Mouse (Mus musculus) heart, embryonic 12.5 days (tissue): Measurements from ENCODE around the gene Fam227b. TPM values are rescaled to one million over a fixed set of nuclear protein-coding genes. Genes with fewer than 3 reads are reported as not detected.

ENCODE experiments used
- ATAC-seq: fragments of 200-750 bp; cut with Nextera tagmentation; 2 replicates; pipeline ENCODE4 v1.8.0; 2017; ENCODE audit warnings: moderate TSS enrichment, moderate library complexity; ENCODE audit not compliant: insufficient number of reproducible peaks, low FRiP score
- H3K27ac ChIP-seq: fragments of 300-500 bp; sonication (generic); 2 replicates; pipeline ENCODE4 v1.5.1; 2016; ENCODE audit warnings: mild to moderate bottlenecking, moderate library complexity; ENCODE audit not compliant: poor library complexity, severe bottlenecking
- H3K27me3 ChIP-seq: fragments of 300-500 bp; sonication (generic); replicated peaks from 2 replicates; pipeline ENCODE4 v1.6.1; 2016; ENCODE audit warnings: mild to moderate bottlenecking, moderate library complexity
- H3K36me3 ChIP-seq: fragments of 300-500 bp; sonication (generic); 2 replicates; pipeline ENCODE4 v1.6.1; 2016; ENCODE audit warnings: mild to moderate bottlenecking, moderate library complexity
- H3K4me1 ChIP-seq: fragments of 300-500 bp; sonication (generic); replicated peaks from 2 replicates; pipeline ENCODE4 v1.6.1; 2016; ENCODE audit warnings: mild to moderate bottlenecking
- H3K4me2 ChIP-seq: fragments of 300-500 bp; sonication (generic); 2 replicates; pipeline ENCODE4 v1.6.1; 2016; ENCODE audit warnings: mild to moderate bottlenecking, moderate library complexity
- H3K4me3 ChIP-seq: fragments of 300-500 bp; sonication (generic); 2 replicates; pipeline ENCODE4 v1.5.1; 2016; ENCODE audit warnings: mild to moderate bottlenecking
- H3K9ac ChIP-seq: fragments of 300-500 bp; sonication (generic); 2 replicates; pipeline ENCODE4 v1.6.1; 2016; ENCODE audit warnings: mild to moderate bottlenecking, moderate library complexity
- H3K9me3 ChIP-seq: fragments of 300-500 bp; sonication (generic); replicated peaks from 2 replicates; pipeline ENCODE4 v1.6.1; 2016; ENCODE audit warnings: mild to moderate bottlenecking, moderate library complexity
- WGBS: fragments of 180-500 bp; shearing (Covaris S2); methylation state at CpG from one replicate; pipeline ENCODE4 v1.1.7; 2016; 5-methylcytosine and 5-hydroxymethylcytosine counted together
- polyA plus RNA-seq: library from polyadenylated mRNA; unstranded; fragments of >200 nt; fragmentation: Nextera tagmentation; extraction: Ambion mirVana; gene quantifications from 2 replicates; pipeline ENCODE4 v1.2.1, GENCODE M21; 2016

The Fam227b gene
- polyA plus RNA-seq, 1 experiment from 2014 or later = not detected

GRCm38 (mm10) chr2:126035013-126035770, 116.6 kb downstream of the Fam227b start:
- Histone ChIP-seq H3K27me3 (no peaks in the 10 kb centered on the region), H3K27ac (no peak overlapping the region), H3K4me1 (peaks cover 16% of the 10 kb centered on the region), H3K4me2 (0 out of 2 replicates have a peak overlapping the region, but pooled peaks have one; percentile 16), H3K9me3 (no peaks in the 10 kb centered on the region), H3K4me3 (no peak overlapping the region), H3K9ac (no peak overlapping the region), H3K36me3 (no peaks in the 10 kb centered on the region)
- ATAC-seq = no peak
- WGBS = 38% methylated on average over 15 of the region's 15 CpGs

- Histone ChIP-seq H3K27ac (no peak within 1 kb of the TSS), H3K9ac (no peak within 1 kb of the TSS), H3K4me3 (no peak within 1 kb of the TSS), H3K9me3 (no peaks in the 10 kb centered on the region), H3K36me3 (no peaks in the 10 kb centered on the region), H3K4me1 (peaks cover 11% of the 10 kb centered on the region), H3K27me3 (no peaks in the 10 kb centered on the region), H3K4me2 (no peak within 1 kb of the TSS)
- WGBS = 69% methylated on average over 15 of the region's 15 CpGs
- no peak for ATAC-seq
These were observed 117.3 kb downstream of the Fam227b start, which contains the start of gene Fgf7 for GRCm38 (mm10) chr2:126034379-126035005. TSS of gene Fgf7 (plus strand) at chr2:126034658.

DNA sequence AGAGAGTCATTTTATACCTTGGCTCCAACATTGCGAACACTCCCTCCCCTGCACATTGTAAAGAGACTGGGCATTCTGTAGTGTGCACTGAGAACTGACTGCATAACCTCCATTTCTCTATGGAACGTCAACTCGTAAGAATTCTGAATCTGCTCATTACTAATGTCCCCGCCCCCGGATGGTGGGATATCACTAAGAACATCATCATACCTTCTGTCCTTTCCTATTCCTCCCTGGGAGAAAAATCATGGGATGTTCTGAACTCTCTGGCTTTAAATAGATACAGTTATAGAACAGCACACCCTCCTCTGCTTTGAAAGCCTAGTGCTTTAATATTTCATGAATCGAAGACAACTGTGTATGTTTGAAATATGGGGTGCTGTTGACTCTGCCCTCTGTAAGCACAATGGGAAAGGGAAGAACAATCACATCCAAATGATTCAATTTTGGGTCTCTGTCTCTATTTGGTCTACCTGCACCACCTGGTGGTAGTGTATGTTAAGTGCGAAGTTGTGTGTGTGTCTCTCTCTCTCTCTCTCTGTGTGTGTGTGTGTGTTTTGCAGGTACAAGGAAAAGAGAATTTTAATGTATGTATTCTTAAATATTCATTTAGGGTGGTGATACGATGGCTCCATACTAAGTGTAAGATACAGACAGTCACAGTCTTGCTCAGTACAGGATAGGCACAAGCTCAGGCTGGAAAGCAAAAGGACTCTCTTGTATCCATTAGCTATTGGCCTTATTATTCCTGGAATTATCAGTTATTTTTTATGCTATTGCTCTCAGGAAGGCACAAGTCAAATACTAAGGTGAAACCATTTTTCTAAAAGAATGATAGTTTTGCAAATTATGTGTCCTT, 118.5 kb downstream of the Fam227b start:
- Histone ChIP-seq H3K4me2 (no peak overlapping the region), H3K9ac (no peak overlapping the region), H3K4me1 (peaks cover 8% of the 10 kb centered on the region; the same call in 1 of the 2 replicates), H3K27ac (no peak overlapping the region), H3K36me3 (no peaks in the 10 kb centered on the region), H3K9me3 (no peaks in the 10 kb centered on the region), H3K4me3 (no peak overlapping the region), H3K27me3 (no peaks in the 10 kb centered on the region)
- whole genome bisulfite sequencing = 67% methylated on average over 8 of the region's 8 CpGs
- ATAC-seq = no peak

GRCm38 (mm10) chr2:126031186-126031900, 120.5 kb downstream of the Fam227b start:
- peaks cover 8% of the 10 kb centered on the region; the same call in 1 of the 2 replicates for H3K4me1 ChIP-seq
- no peak overlapping the region for H3K9ac ChIP-seq
- H3K27me3 ChIP-seq = no peaks in the 10 kb centered on the region
- H3K36me3 ChIP-seq = no peaks in the 10 kb centered on the region
- H3K27ac ChIP-seq = no peak overlapping the region
- H3K9me3 ChIP-seq = no peaks in the 10 kb centered on the region
- H3K4me3 ChIP-seq = no peak overlapping the region
- 60% methylated on average over 8 of the region's 8 CpGs for WGBS
- no peak overlapping the region for H3K4me2 ChIP-seq
- ATAC-seq = no peak

- WGBS = 65% methylated on average over 3 of the region's 3 CpGs
These were observed 135.9 kb downstream of the Fam227b start for GRCm38 (mm10) chr2:126015763-126016473.

GRCm38 (mm10) chr2:126014989-126015710, 136.7 kb downstream of the Fam227b start:
- no peaks in the 10 kb centered on the region for H3K27me3 ChIP-seq
- no peak overlapping the region for H3K4me3 ChIP-seq
- no peaks in the 10 kb centered on the region for H3K9me3 ChIP-seq
- peak overlapping the region; percentile 81 for H3K27ac ChIP-seq
- ATAC-seq = peak; percentile 61; the same call in 1 of the 2 replicates
- peaks cover 10% of the 10 kb centered on the region; the same call in 1 of the 2 replicates for H3K4me1 ChIP-seq
- no peak overlapping the region for H3K9ac ChIP-seq
- H3K4me2 ChIP-seq = peak overlapping the region; percentile 25; the same call in 1 of the 2 replicates
- no peaks in the 10 kb centered on the region for H3K36me3 ChIP-seq
- WGBS = 39% methylated on average over 12 of the region's 12 CpGs

More at GRCm38 (mm10) chr2:126015763-126016473, 135.9 kb downstream of the Fam227b start:
- Histone ChIP-seq H3K4me1 (peaks cover 10% of the 10 kb centered on the region; the same call in 1 of the 2 replicates), H3K9me3 (no peaks in the 10 kb centered on the region), H3K27ac (peak overlapping the region; percentile 68), H3K27me3 (no peaks in the 10 kb centered on the region), H3K4me2 (no peak overlapping the region), H3K9ac (no peak overlapping the region), H3K36me3 (no peaks in the 10 kb centered on the region), H3K4me3 (no peak overlapping the region)
- no peak for ATAC-seq

DNA sequence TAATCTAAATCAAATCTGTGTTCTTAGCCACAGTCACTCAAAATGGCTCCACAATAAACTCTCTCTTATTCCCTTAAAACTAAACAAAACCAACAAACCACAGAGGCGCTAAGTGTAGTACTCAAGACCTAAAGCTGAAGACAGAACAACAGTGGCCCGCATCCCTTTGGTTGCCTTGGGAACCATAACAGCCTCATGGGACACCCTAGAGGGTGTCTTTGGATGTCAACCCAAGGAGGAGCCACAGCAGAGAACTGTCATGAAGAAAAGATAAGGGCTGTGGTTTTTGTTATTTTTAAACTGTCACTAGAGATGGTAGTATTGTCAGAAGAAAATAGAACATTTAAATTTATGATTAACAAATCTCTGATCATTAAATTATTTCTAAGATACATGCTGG, 145.1 kb downstream of the Fam227b start:
- WGBS = 82% methylated on average over 2 of the region's 2 CpGs
- H3K27ac ChIP-seq = no peak overlapping the region
- H3K9me3 ChIP-seq = no peaks in the 10 kb centered on the region
- no peaks in the 10 kb centered on the region for H3K36me3 ChIP-seq
- H3K4me3 ChIP-seq = no peak overlapping the region
- no peak overlapping the region for H3K4me2 ChIP-seq
- H3K27me3 ChIP-seq = no peaks in the 10 kb centered on the region
- H3K9ac ChIP-seq = no peak overlapping the region
- ATAC-seq = no peak
- 0 out of 2 replicates have a peak, but pooled peaks cover 3% of the 10 kb centered on the region for H3K4me1 ChIP-seq

- no peak overlapping the region for H3K9ac ChIP-seq
- no peaks in the 10 kb centered on the region for H3K27me3 ChIP-seq
- 0 out of 2 replicates have a peak, but pooled peaks cover 3% of the 10 kb centered on the region for H3K4me1 ChIP-seq
- H3K36me3 ChIP-seq = no peaks in the 10 kb centered on the region
- no peak overlapping the region for H3K4me3 ChIP-seq
- 32% methylated on average over 3 of the region's 3 CpGs for WGBS
- H3K9me3 ChIP-seq = no peaks in the 10 kb centered on the region
- H3K27ac ChIP-seq = no peak overlapping the region
- ATAC-seq = no peak
- H3K4me2 ChIP-seq = no peak overlapping the region
These were observed 145.7 kb downstream of the Fam227b start for GRCm38 (mm10) chr2:126006088-126006487.

- Histone ChIP-seq H3K27me3 (no peaks in the 10 kb centered on the region), H3K9me3 (no peaks in the 10 kb centered on the region), H3K4me2 (no peak overlapping the region), H3K27ac (no peak overlapping the region), H3K9ac (no peak overlapping the region), H3K36me3 (no peaks in the 10 kb centered on the region), H3K4me1 (0 out of 2 replicates have a peak, but pooled peaks cover 3% of the 10 kb centered on the region), H3K4me3 (no peak overlapping the region)
- 78% methylated on average over 5 of the region's 5 CpGs for WGBS
- ATAC-seq = no peak
These were observed 149.5 kb downstream of the Fam227b start for GRCm38 (mm10) chr2:126002291-126002690.
